Mouse (Mus musculus) forebrain, postnatal 0 days (tissue): ENCODE results near the gene 1600014C10Rik. TPM values are rescaled to one million over a fixed set of nuclear protein-coding genes. Genes with fewer than 3 reads are reported as not detected.

ENCODE experiments used
- ATAC-seq: fragments of 200-750 bp; cut with Nextera tagmentation; 2 replicates; pipeline ENCODE4 v1.8.0; 2017; ENCODE audit warnings: mild to moderate bottlenecking, moderate library complexity
- DNase-seq: peaks from one replicate; pipeline ENCODE4 v3.0.0-alpha.2; 2015
- H3K27ac ChIP-seq: fragments of 300-500 bp; sonication (generic); 2 replicates; pipeline ENCODE4 v1.5.1; 2014; ENCODE audit warnings: low read depth, mild to moderate bottlenecking, antibody characterized with exemption, low read length, moderate library complexity, mixed read lengths
- H3K27me3 ChIP-seq: fragments of 300-500 bp; sonication (generic); 2 replicates; pipeline ENCODE4 v1.6.1; 2014; ENCODE audit warnings: mild to moderate bottlenecking, low read length, mixed read lengths; ENCODE audit not compliant: insufficient read depth
- H3K36me3 ChIP-seq: fragments of 300-500 bp; sonication (generic); 2 replicates; pipeline ENCODE4 v1.6.1; 2014; ENCODE audit warnings: mild to moderate bottlenecking, moderate library complexity; ENCODE audit not compliant: insufficient read depth
- H3K4me1 ChIP-seq: fragments of 300-500 bp; sonication (generic); 2 replicates; pipeline ENCODE4 v1.6.1; 2014; ENCODE audit warnings: antibody characterized with exemption; ENCODE audit not compliant: insufficient read depth
- H3K4me2 ChIP-seq: fragments of 300-500 bp; sonication (generic); 2 replicates; pipeline ENCODE4 v1.6.1; 2014; ENCODE audit warnings: low read depth, mild to moderate bottlenecking, moderate library complexity
- H3K4me3 ChIP-seq: fragments of 300-500 bp; sonication (generic); 2 replicates; pipeline ENCODE4 v1.5.1; 2014; ENCODE audit warnings: low read depth, low read length, mixed read lengths
- H3K9ac ChIP-seq: fragments of 300-500 bp; sonication (generic); 2 replicates; pipeline ENCODE4 v1.6.1; 2014; ENCODE audit warnings: mild to moderate bottlenecking
- H3K9me3 ChIP-seq: fragments of 300-500 bp; sonication (generic); 2 replicates; pipeline ENCODE4 v1.6.1; 2016; ENCODE audit warnings: low read length
- CTCF ChIP-seq: sonication (generic); IDR thresholded peaks from 2 replicates; pipeline ENCODE4 v1.5.1; 2016; ENCODE audit warnings: antibody characterized with exemption, control low read depth, low read depth
- WGBS: fragments of 180-500 bp; shearing (Covaris S2); extraction: QIAGEN DNeasy Blood & Tissue Kit; methylation state at CpG from one replicate; pipeline ENCODE4 v1.1.7; 2014; 5-methylcytosine and 5-hydroxymethylcytosine counted together
- polyA plus RNA-seq: library from polyadenylated mRNA; unstranded; fragments of >200 nt; fragmentation: Nextera tagmentation; extraction: Ambion mirVana; gene quantifications from 2 replicates; pipeline ENCODE4 v1.2.1, GENCODE M21; 2015
- total RNA-seq: library from RNA; depleted of rRNA; stranded (reverse); fragments of >200 nt; gene quantifications from 2 replicates; pipeline ENCODE4 v1.2.3, GENCODE M21; 2014; rRNA removed

The 1600014C10Rik gene
- total RNA-seq (18.2 and 24.9 TPM in 2 replicates), polyA plus RNA-seq (12.8 and 20.8 TPM in 2 replicates)

- WGBS = 6% methylated on average over 28 of the region's 28 CpGs
- H3K27ac ChIP-seq = peak within 1 kb of the TSS; percentile 90
- peak within 1 kb of the TSS; percentile 83 for H3K4me2 ChIP-seq
- H3K36me3 ChIP-seq = no peaks in the 10 kb centered on the region
- peak; percentile 57 for ATAC-seq
- no peaks in the 10 kb centered on the region for H3K27me3 ChIP-seq
- H3K9me3 ChIP-seq = no peaks in the 10 kb centered on the region
- peak within 1 kb of the TSS; percentile 79 for H3K9ac ChIP-seq
- peak; percentile 14 for DNase-seq
- no peak for TF ChIP-seq CTCF
- peaks cover 12% of the 10 kb centered on the region; the same call in 1 of the 2 replicates for H3K4me1 ChIP-seq
- H3K4me3 ChIP-seq = peak within 1 kb of the TSS; percentile 65
Observed at GRCm38 (mm10) chr7:38182962-38183687, at the start of gene 1600014C10Rik. Gene 1600014C10Rik (plus strand): TSS chr7:38183217.

- Histone ChIP-seq H3K4me1 (no peaks in the 10 kb centered on the region; the same call in 1 of the 2 replicates), H3K36me3 (no peaks in the 10 kb centered on the region), H3K27me3 (no peaks in the 10 kb centered on the region), H3K27ac (no peak overlapping the region), H3K4me3 (no peak overlapping the region), H3K9ac (no peak overlapping the region), H3K9me3 (no peaks in the 10 kb centered on the region), H3K4me2 (no peak overlapping the region)
- ATAC-seq (no peak), DNase-seq (no peak)
- WGBS = 93% methylated on average over 5 of the region's 5 CpGs
- TF ChIP-seq CTCF = no peak
Observed at GRCm38 (mm10) chr7:38134471-38134870, 48.5 kb upstream of the 1600014C10Rik start.

- H3K36me3 ChIP-seq = no peaks in the 10 kb centered on the region
- TF ChIP-seq CTCF = no peak
- no peaks in the 10 kb centered on the region; the same call in 1 of the 2 replicates for H3K4me1 ChIP-seq
- H3K27ac ChIP-seq = peak overlapping the region; percentile 57; the same call in 1 of the 2 replicates
- no peak overlapping the region for H3K4me3 ChIP-seq
- H3K9me3 ChIP-seq = no peaks in the 10 kb centered on the region
- peak; percentile 73 for DNase-seq
- ATAC-seq = peak; percentile 82
- no peak overlapping the region for H3K4me2 ChIP-seq
- H3K9ac ChIP-seq = no peak overlapping the region
- no peaks in the 10 kb centered on the region for H3K27me3 ChIP-seq
- 48% methylated on average over 9 of the region's 9 CpGs for WGBS
Observed at GRCm38 (mm10) chr7:38140324-38140723, 42.7 kb upstream of the 1600014C10Rik start.

DNA sequence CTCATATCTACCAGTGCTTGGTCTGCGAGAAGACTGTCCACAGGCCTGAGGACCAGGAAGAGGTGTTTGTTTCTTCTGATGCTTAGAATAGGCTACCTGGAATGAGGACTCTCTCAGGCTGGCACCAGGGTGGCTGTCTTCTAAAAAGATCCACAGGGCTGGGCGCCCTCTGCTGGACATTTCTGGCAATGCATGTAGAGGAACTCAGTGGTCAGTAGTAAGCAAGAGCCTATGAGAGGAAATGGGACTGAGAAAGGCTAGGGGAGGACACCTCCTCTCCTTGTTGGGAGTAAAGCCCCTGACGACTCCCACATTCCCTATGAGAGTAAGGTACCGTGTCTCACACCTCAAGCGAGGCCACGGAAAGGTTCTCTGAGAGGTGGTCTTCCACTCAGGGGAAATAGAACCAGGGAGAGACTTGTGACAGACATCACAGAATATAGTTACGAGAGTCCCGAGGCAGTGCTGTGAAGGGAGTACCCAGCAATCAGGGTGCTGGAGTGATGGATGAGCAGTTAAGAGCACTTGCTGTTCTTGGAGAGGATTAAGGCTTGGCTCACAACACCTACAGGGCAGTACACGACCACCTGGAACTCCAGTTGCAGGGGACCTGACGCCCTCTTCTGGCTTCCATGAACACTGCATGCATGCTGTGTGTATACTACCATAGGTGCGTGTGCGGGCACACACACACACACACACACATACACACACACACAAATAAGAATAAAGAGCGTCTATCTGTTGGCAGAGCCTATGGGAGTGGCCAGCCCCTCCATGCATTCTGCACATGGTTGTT lies 41.1 kb upstream of the 1600014C10Rik start:
- Histone ChIP-seq H3K9ac (no peak overlapping the region), H3K36me3 (no peaks in the 10 kb centered on the region), H3K4me2 (no peak overlapping the region), H3K4me3 (no peak overlapping the region), H3K27me3 (no peaks in the 10 kb centered on the region), H3K27ac (no peak overlapping the region), H3K9me3 (no peaks in the 10 kb centered on the region), H3K4me1 (no peaks in the 10 kb centered on the region; the same call in 1 of the 2 replicates)
- ATAC-seq (peak; percentile 46; the same call in 1 of the 2 replicates), DNase-seq (peak; percentile 92)
- TF ChIP-seq CTCF = peak; percentile 93
- 65% methylated on average over 13 of the region's 13 CpGs for WGBS

DNA sequence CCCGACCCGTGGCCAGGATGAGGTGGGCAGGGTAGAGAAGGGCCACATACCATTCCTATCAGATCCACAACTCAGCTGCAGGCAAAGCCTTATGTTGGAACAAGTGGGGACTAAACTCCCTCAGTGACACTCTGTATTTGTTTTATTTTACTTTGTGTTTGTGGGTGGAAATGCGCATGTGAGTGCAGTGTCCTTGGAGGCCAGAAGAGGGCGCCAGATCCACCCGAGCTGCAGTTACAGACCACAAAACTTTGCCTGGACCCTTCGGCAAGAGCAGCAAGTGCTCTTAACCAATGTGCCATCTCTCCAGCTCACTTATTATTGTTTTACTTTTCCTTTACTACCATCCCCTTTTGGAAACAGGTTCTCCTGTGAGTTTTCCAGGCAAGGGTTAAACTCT lies 35.5 kb upstream of the 1600014C10Rik start:
- H3K4me2 ChIP-seq = no peak overlapping the region
- no peak overlapping the region for H3K27ac ChIP-seq
- no peaks in the 10 kb centered on the region for H3K36me3 ChIP-seq
- 0 out of 2 replicates have a peak, but pooled peaks have one; percentile 14 for TF ChIP-seq CTCF
- H3K4me1 ChIP-seq = no peaks in the 10 kb centered on the region
- no peak overlapping the region for H3K9ac ChIP-seq
- no peak overlapping the region for H3K4me3 ChIP-seq
- no peaks in the 10 kb centered on the region for H3K9me3 ChIP-seq
- DNase-seq (no peak), ATAC-seq (no peak)
- 92% methylated on average over 6 of the region's 6 CpGs for WGBS
- H3K27me3 ChIP-seq = no peaks in the 10 kb centered on the region

GRCm38 (mm10) chr7:38151706-38152312 lies 31.2 kb upstream of the 1600014C10Rik start:
- Histone ChIP-seq H3K27me3 (no peaks in the 10 kb centered on the region), H3K9me3 (no peaks in the 10 kb centered on the region), H3K4me1 (no peaks in the 10 kb centered on the region), H3K36me3 (no peaks in the 10 kb centered on the region), H3K27ac (peak overlapping the region; percentile 57), H3K4me2 (no peak overlapping the region), H3K4me3 (no peak overlapping the region), H3K9ac (no peak overlapping the region)
- DNase-seq = peak; percentile 68
- 47% methylated on average over 14 of the region's 14 CpGs for WGBS
- peak; percentile 83 for ATAC-seq
- TF ChIP-seq CTCF = peak; percentile 42
